Mouse (Mus musculus): ENCODE results near the gene Rgs9.

GRCm38 (mm10) chr11:109270366-109270765 lies 27.6 kb downstream of the Rgs9 start:
- TF ChIP-seq CTCF (IDR thresholded peaks at IDR 0.05; ENCODE audit: low read depth, low read length) (no peak), POLR2A (IDR thresholded peaks at IDR 0.05; ENCODE audit: insufficient read depth, low read length) (no peak), EP300 (IDR thresholded peaks at IDR 0.05; ENCODE audit: insufficient read depth, low read depth, low read length) (no peak)

All from ES-Bruce4 (cell line).